Mouse (Mus musculus) midbrain, embryonic 13.5 days (tissue): ENCODE measurements around the gene Pcdh8. TPM values are rescaled to one million over a fixed set of nuclear protein-coding genes. Genes with fewer than 3 reads are reported as not detected.

Experiments
- ATAC-seq: fragments of 200-750 bp; cut with Nextera tagmentation; 2 replicates; pipeline ENCODE4 v1.8.0; 2017; ENCODE audit warnings: mild to moderate bottlenecking, moderate TSS enrichment, moderate library complexity
- H3K27ac ChIP-seq: fragments of 300-500 bp; sonication (generic); 2 replicates; pipeline ENCODE4 v1.5.1; 2015; ENCODE audit warnings: inconsistent platforms, mild to moderate bottlenecking, moderate library complexity
- H3K27me3 ChIP-seq: fragments of 300-500 bp; sonication (generic); 2 replicates; pipeline ENCODE4 v1.6.1; 2015; ENCODE audit warnings: mild to moderate bottlenecking, inconsistent platforms
- H3K36me3 ChIP-seq: fragments of 300-500 bp; sonication (generic); 2 replicates; pipeline ENCODE4 v1.6.1; 2015; ENCODE audit warnings: mild to moderate bottlenecking, inconsistent platforms
- H3K4me1 ChIP-seq: fragments of 300-500 bp; sonication (generic); replicated peaks from 2 replicates; pipeline ENCODE4 v1.6.1; 2015; ENCODE audit warnings: inconsistent platforms
- H3K4me2 ChIP-seq: fragments of 300-500 bp; sonication (generic); replicated peaks from 2 replicates; pipeline ENCODE4 v1.6.1; 2015; ENCODE audit warnings: moderate library complexity, mild to moderate bottlenecking, inconsistent platforms
- H3K4me3 ChIP-seq: fragments of 300-500 bp; sonication (generic); replicated peaks from 2 replicates; pipeline ENCODE4 v1.5.1; 2015; ENCODE audit warnings: mild to moderate bottlenecking, inconsistent platforms
- H3K9ac ChIP-seq: fragments of 300-500 bp; sonication (generic); replicated peaks from 2 replicates; pipeline ENCODE4 v1.6.1; 2015; ENCODE audit warnings: mild to moderate bottlenecking, inconsistent platforms
- H3K9me3 ChIP-seq: fragments of 300-500 bp; sonication (generic); 2 replicates; pipeline ENCODE4 v1.6.1; 2016; ENCODE audit warnings: mild to moderate bottlenecking, inconsistent platforms
- WGBS: fragments of 180-500 bp; shearing (Covaris S2); methylation state at CpG from one replicate; pipeline ENCODE4 v1.1.7; 2015; 5-methylcytosine and 5-hydroxymethylcytosine counted together
- microRNA counts: library from miRNA; unstranded; fragments of <30 nt; microRNA quantifications from one replicate; lab custom pipeline; 2016
- microRNA-seq: library from miRNA; unstranded; fragments of <30 nt; microRNA quantifications from one replicate; pipeline ENCODE4, GENCODE M21; 2016
- polyA plus RNA-seq: library from polyadenylated mRNA; unstranded; fragments of >200 nt; fragmentation: Nextera tagmentation; extraction: Ambion mirVana; gene quantifications from 2 replicates; pipeline ENCODE4 v1.2.1, GENCODE M21; 2015

The Pcdh8 gene
- polyA plus RNA-seq, 1 experiment from 2014 or later = 52.7 TPM

- Histone ChIP-seq H3K27ac (0 out of 2 replicates have a peak overlapping the region, but pooled peaks have one; percentile 14), H3K4me2 (no peak overlapping the region), H3K4me1 (peaks cover 5% of the 10 kb centered on the region; the same call in 1 of the 2 replicates), H3K36me3 (no peaks in the 10 kb centered on the region), H3K9ac (no peak overlapping the region), H3K4me3 (no peak overlapping the region), H3K9me3 (no peaks in the 10 kb centered on the region), H3K27me3 (0 out of 2 replicates have a peak, but pooled peaks cover 2% of the 10 kb centered on the region)
- 75% methylated on average over 9 of the region's 9 CpGs for WGBS
- ATAC-seq = no peak
Observed at GRCm38 (mm10) chr14:79738441-79738840, 32.7 kb downstream of the Pcdh8 start.

- Histone ChIP-seq H3K27me3 (0 out of 2 replicates have a peak, but pooled peaks cover 2% of the 10 kb centered on the region), H3K4me2 (no peak overlapping the region), H3K36me3 (no peaks in the 10 kb centered on the region), H3K4me3 (no peak overlapping the region), H3K9ac (no peak overlapping the region), H3K27ac (peak overlapping the region; percentile 14; the same call in 1 of the 2 replicates), H3K4me1 (peaks cover 5% of the 10 kb centered on the region; the same call in 1 of the 2 replicates), H3K9me3 (no peaks in the 10 kb centered on the region)
- WGBS = 59% methylated on average over 9 of the region's 9 CpGs
- ATAC-seq = peak; percentile 45; the same call in 1 of the 2 replicates
Observed at GRCm38 (mm10) chr14:79737642-79738379, 33.3 kb downstream of the Pcdh8 start.

GRCm38 (mm10) chr14:79736781-79737180 is 34.3 kb downstream of the Pcdh8 start:
- ATAC-seq = no peak
- Histone ChIP-seq H3K27ac (no peak overlapping the region), H3K4me1 (peaks cover 5% of the 10 kb centered on the region; the same call in 1 of the 2 replicates), H3K9ac (no peak overlapping the region), H3K4me2 (no peak overlapping the region), H3K4me3 (no peak overlapping the region), H3K9me3 (no peaks in the 10 kb centered on the region), H3K36me3 (no peaks in the 10 kb centered on the region), H3K27me3 (0 out of 2 replicates have a peak, but pooled peaks cover 2% of the 10 kb centered on the region)
- WGBS = 60% methylated on average over 6 of the region's 6 CpGs

- H3K4me1 ChIP-seq = peaks cover 2% of the 10 kb centered on the region; the same call in 1 of the 2 replicates
- no peaks in the 10 kb centered on the region for H3K27me3 ChIP-seq
- 80% methylated on average over 6 of the region's 6 CpGs for WGBS
Observed at GRCm38 (mm10) chr14:79733501-79733900, 37.6 kb downstream of the Pcdh8 start.

GRCm38 (mm10) chr14:79728811-79729210 is 42.3 kb downstream of the Pcdh8 start:
- WGBS = 78% methylated on average over 6 of the region's 6 CpGs
- no peak for ATAC-seq
- no peaks in the 10 kb centered on the region for H3K36me3 ChIP-seq
- H3K27ac ChIP-seq = no peak overlapping the region
- no peaks in the 10 kb centered on the region for H3K9me3 ChIP-seq
- no peaks in the 10 kb centered on the region for H3K27me3 ChIP-seq
- no peak overlapping the region for H3K4me3 ChIP-seq
- peaks cover 14% of the 10 kb centered on the region for H3K4me1 ChIP-seq
- H3K9ac ChIP-seq = no peak overlapping the region
- H3K4me2 ChIP-seq = no peak overlapping the region

More at GRCm38 (mm10) chr14:79733501-79733900, 37.6 kb downstream of the Pcdh8 start:
- no peak for ATAC-seq
- Histone ChIP-seq H3K9me3 (no peaks in the 10 kb centered on the region), H3K36me3 (no peaks in the 10 kb centered on the region), H3K4me3 (no peak overlapping the region), H3K27ac (no peak overlapping the region), H3K9ac (no peak overlapping the region), H3K4me2 (no peak overlapping the region)

GRCm38 (mm10) chr14:79724002-79724681 is 47.0 kb downstream of the Pcdh8 start:
- Histone ChIP-seq H3K27me3 (no peaks in the 10 kb centered on the region), H3K4me3 (no peak overlapping the region), H3K27ac (peak overlapping the region; percentile 83), H3K4me2 (no peak overlapping the region), H3K9ac (no peak overlapping the region), H3K4me1 (peaks cover 31% of the 10 kb centered on the region), H3K9me3 (no peaks in the 10 kb centered on the region), H3K36me3 (no peaks in the 10 kb centered on the region)
- ATAC-seq = peak; percentile 90
- WGBS = 58% methylated on average over 18 of the region's 18 CpGs

GRCm38 (mm10) chr14:79722228-79722627 is 48.9 kb downstream of the Pcdh8 start:
- Histone ChIP-seq H3K4me3 (no peak overlapping the region), H3K4me1 (peaks cover 34% of the 10 kb centered on the region), H3K27ac (no peak overlapping the region), H3K9me3 (no peaks in the 10 kb centered on the region), H3K27me3 (no peaks in the 10 kb centered on the region), H3K4me2 (no peak overlapping the region), H3K9ac (no peak overlapping the region), H3K36me3 (no peaks in the 10 kb centered on the region)
- WGBS = 47% methylated on average over 7 of the region's 7 CpGs
- ATAC-seq = no peak

MicroRNAs encoded within 50 kb of the gene (microRNA counts, 519-probe panel; counts per million panel counts)
- 110 counts per million, percentile 56 among the panel's probes with 10 or more counts for microRNA mmu-miR-759 (lab: Ali Mortazavi, UCI)

Small RNA genes lying within 50 kb of the gene (microRNA-seq; reads per million reads assigned to microRNA genes)
- not detected for gene Mir759

Other genes with a start within 250 kb of the Pcdh8 start
- gene Sugt1, start 183.6 kb downstream of the Pcdh8 start, polyA plus RNA-seq = 130 and 135 TPM in 2 replicates
- gene Cnmd, start 109.1 kb downstream of the Pcdh8 start, polyA plus RNA-seq = 1.1 and 1.2 TPM in 2 replicates
- gene Olfm4, start 212.8 kb upstream of the Pcdh8 start, polyA plus RNA-seq = 0.66 and 0.96 TPM in 2 replicates